Mouse (Mus musculus): ENCODE measurements around the gene Npb. TPM values are rescaled to one million over a fixed set of nuclear protein-coding genes. Genes with fewer than 3 reads are reported as not detected.

Npb gene
- polyA plus RNA-seq, 1 experiment from 2014 or later = 0.98 TPM

DNA sequence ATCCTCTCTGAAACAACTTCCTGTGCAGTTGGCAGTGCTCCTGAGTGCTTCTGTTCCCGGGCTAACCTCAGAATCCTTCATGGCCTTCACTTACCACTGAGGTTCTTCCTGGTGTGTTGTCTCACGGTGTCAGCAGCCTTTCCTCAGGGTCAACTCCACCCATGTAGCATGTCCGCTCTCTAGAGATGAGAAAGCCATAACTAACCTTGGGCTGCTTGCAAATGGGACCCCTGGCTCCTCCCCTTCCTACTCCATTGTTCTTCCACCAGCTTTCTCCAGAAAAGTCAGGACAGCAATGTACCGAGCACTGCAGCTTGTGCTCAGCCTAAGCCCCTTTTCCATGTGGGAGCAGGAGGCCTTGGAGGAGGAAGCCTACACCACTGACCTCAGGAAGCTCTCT lies 1.5 kb upstream of the Npb start:
- no peak for ATAC-seq
- no peak for DNase-seq (ENCODE audit: low spot score)
- Histone ChIP-seq H3K36me3 (ENCODE audit: control insufficient read depth, insufficient read depth, low read length) (peaks cover 73% of the 10 kb centered on the region), H3K27me3 (replicated peaks; ENCODE audit: control insufficient read depth, insufficient read depth, low read length) (0 out of 2 replicates have a peak, but pooled peaks cover 9% of the 10 kb centered on the region), H3K4me1 (ENCODE audit: control insufficient read depth, insufficient read depth, low read length) (peaks cover 4% of the 10 kb centered on the region; the same call in 1 of the 2 replicates), H3K9me3 (replicated peaks; ENCODE audit: control insufficient read depth, low read length) (no peaks in the 10 kb centered on the region), H3K9ac (ENCODE audit: low read length) (no peak overlapping the region), H3K4me3 (ENCODE audit: low read depth, low read length) (no peak overlapping the region), H3K27ac (ENCODE audit: low read depth, low read length) (no peak overlapping the region), H3K4me2 (ENCODE audit: low read length) (no peak overlapping the region)
- WGBS = 77% methylated on average over 4 of the region's 4 CpGs

DNA sequence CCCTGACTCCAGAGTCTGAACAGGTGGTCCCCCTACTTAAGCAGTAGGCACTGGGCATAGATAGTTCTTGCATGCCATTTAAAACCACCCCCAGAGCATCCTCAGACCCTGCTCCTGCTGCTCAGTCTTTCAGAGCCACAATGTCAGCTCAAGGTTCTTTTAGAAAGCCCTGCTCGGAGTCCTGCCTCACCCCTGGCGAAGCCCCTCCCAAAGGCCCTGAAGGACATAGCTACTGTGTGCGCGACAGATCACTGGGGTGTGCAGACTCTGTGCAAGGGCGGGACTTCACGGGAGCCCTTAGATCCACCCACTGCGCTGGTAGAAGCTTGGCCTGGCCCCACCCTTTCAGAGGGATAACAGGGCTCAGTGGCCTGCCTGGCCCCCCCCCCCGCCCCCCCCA lies 973 bp downstream of the Npb start:
- Histone ChIP-seq H3K4me2 (ENCODE audit: low read length) (no peak overlapping the region), H3K4me3 (ENCODE audit: low read depth, low read length) (no peak overlapping the region), H3K27ac (ENCODE audit: low read depth, low read length) (no peak overlapping the region), H3K9ac (ENCODE audit: low read length) (no peak overlapping the region), H3K27me3 (replicated peaks; ENCODE audit: control insufficient read depth, insufficient read depth, low read length) (0 out of 2 replicates have a peak, but pooled peaks cover 9% of the 10 kb centered on the region), H3K4me1 (ENCODE audit: control insufficient read depth, insufficient read depth, low read length) (peaks cover 4% of the 10 kb centered on the region; the same call in 1 of the 2 replicates), H3K9me3 (replicated peaks; ENCODE audit: control insufficient read depth, low read length) (no peaks in the 10 kb centered on the region), H3K36me3 (ENCODE audit: control insufficient read depth, insufficient read depth, low read length) (peaks cover 74% of the 10 kb centered on the region)
- 28% methylated on average over 8 of the region's 8 CpGs for WGBS
- ATAC-seq (no peak), DNase-seq (ENCODE audit: low spot score) (no peak)

DNA sequence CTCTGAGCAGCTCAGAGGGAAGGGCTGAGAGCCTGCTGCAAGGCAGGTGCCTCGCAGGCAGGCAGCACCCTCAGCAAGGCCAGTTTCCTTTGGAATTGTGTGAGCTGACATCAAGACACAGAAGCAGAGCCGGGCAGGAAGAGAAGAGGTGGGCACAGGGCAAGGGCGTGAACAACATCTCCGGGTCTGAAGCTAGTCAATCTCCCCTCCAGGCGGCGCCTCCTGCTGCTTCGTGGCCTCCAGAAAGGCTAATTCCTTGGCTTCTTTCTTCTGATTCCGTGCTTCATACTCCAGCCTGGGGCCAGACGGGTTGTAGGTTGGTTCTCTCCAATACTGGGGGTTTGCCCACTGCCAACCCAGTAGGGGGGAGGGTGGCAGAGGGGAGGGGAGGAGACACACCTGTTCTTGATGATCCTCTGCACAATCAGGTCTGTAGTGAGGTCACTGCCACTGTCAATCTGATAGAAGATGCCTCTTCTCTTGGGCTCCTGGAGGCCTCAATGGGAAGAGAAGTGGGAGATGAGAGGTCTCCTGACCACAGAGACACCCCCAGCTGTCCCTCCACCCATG lies 2.3 kb downstream of the Npb start:
- Histone ChIP-seq H3K4me2 (ENCODE audit: low read length) (no peak overlapping the region), H3K9ac (ENCODE audit: low read length) (no peak overlapping the region), H3K4me3 (ENCODE audit: low read depth, low read length) (no peak overlapping the region), H3K36me3 (ENCODE audit: control insufficient read depth, insufficient read depth, low read length) (peaks cover 66% of the 10 kb centered on the region), H3K9me3 (replicated peaks; ENCODE audit: control insufficient read depth, low read length) (no peaks in the 10 kb centered on the region), H3K4me1 (ENCODE audit: control insufficient read depth, insufficient read depth, low read length) (peaks cover 4% of the 10 kb centered on the region; the same call in 1 of the 2 replicates), H3K27ac (ENCODE audit: low read depth, low read length) (no peak overlapping the region), H3K27me3 (replicated peaks; ENCODE audit: control insufficient read depth, insufficient read depth, low read length) (0 out of 2 replicates have a peak, but pooled peaks cover 9% of the 10 kb centered on the region)
- WGBS = 83% methylated on average over 9 of the region's 9 CpGs
- no peak for ATAC-seq
- DNase-seq (ENCODE audit: low spot score) = no peak

DNA sequence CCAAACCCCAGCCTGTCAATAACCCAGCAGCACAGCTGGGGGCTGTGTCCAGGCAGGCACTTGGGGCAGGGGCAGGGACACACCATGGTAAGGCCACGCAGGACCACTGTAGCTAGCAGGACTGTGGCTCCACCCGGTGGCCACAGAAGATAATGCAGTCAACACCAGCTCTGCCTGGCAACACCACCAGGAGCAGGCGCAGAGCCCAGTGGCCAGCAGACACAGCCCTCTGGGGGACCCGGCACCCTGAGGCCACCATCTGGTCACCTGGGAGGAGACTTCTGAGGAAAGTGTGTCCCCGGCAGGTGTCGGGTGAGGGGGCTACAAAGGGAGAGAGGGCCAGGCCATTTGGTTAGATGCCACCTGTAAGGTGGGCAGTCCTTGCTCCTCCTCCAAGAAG lies 4.5 kb downstream of the Npb start:
- ATAC-seq (no peak), DNase-seq (ENCODE audit: low spot score) (peak; percentile 62)
- WGBS = 44% methylated on average over 6 of the region's 6 CpGs
- Histone ChIP-seq H3K4me2 (ENCODE audit: low read length) (no peak overlapping the region), H3K9me3 (replicated peaks; ENCODE audit: control insufficient read depth, low read length) (no peaks in the 10 kb centered on the region), H3K4me1 (ENCODE audit: control insufficient read depth, insufficient read depth, low read length) (peaks cover 12% of the 10 kb centered on the region), H3K27me3 (replicated peaks; ENCODE audit: control insufficient read depth, insufficient read depth, low read length) (0 out of 2 replicates have a peak, but pooled peaks cover 9% of the 10 kb centered on the region), H3K9ac (ENCODE audit: low read length) (no peak overlapping the region), H3K4me3 (ENCODE audit: low read depth, low read length) (no peak overlapping the region), H3K27ac (ENCODE audit: low read depth, low read length) (no peak overlapping the region), H3K36me3 (ENCODE audit: control insufficient read depth, insufficient read depth, low read length) (peaks cover 50% of the 10 kb centered on the region)

DNA sequence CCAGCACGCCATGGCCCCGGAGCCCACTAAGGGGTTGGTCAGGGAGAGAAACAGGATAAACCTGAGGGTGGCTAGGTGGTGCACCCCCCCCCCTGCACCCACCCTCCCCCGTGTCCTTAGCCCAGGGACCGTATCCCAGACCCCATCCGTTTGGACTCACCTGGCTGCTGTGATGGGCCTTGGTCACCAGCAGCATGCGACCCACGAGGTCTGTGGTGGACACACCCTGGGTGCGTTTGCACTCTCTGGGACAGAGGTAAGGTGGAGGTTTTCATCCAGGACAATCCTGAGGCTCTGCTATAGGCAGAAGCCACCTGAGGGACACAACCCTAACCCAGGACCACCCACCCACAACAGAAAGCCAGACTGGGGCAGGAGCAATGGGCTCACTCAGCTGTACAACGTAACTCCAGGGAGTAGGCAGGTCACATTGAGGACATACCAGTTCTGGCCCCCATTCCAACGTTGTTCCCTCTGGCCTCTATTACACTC lies 5.2 kb downstream of the Npb start:
- no peak overlapping the region for H3K27ac ChIP-seq (ENCODE audit: low read depth, low read length)
- H3K4me2 ChIP-seq (ENCODE audit: low read length) = no peak overlapping the region
- H3K4me3 ChIP-seq (ENCODE audit: low read depth, low read length) = no peak overlapping the region
- no peak overlapping the region for H3K9ac ChIP-seq (ENCODE audit: low read length)
- WGBS = 86% methylated on average over 10 of the region's 10 CpGs
- peaks cover 55% of the 10 kb centered on the region for H3K36me3 ChIP-seq (ENCODE audit: control insufficient read depth, insufficient read depth, low read length)
- H3K4me1 ChIP-seq (ENCODE audit: control insufficient read depth, insufficient read depth, low read length) = peaks cover 9% of the 10 kb centered on the region
- ATAC-seq (no peak), DNase-seq (ENCODE audit: low spot score) (no peak)
- no peaks in the 10 kb centered on the region for H3K9me3 ChIP-seq (replicated peaks; ENCODE audit: control insufficient read depth, low read length)
- 0 out of 2 replicates have a peak, but pooled peaks cover 8% of the 10 kb centered on the region for H3K27me3 ChIP-seq (replicated peaks; ENCODE audit: control insufficient read depth, insufficient read depth, low read length)

DNA sequence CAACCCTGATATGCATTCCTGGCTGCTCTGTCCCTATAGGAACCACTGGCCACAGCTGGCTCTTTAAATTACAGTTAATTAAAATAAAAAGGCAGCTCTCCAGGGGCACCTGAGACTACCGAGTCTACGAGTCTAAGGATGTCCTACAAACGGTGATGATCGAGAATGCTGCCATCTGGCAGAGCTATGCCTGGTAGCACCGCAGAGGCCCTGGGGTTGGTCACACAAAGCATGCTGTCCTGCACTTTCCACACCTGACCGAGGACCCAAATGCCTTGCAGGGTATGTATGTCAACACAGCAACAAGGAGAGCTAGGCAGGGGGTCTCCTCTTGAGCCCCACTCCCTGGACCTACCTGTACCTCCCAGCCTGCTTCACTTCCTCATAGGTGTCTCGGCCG lies 5.7 kb downstream of the Npb start:
- H3K4me3 ChIP-seq (ENCODE audit: low read depth, low read length) = no peak overlapping the region
- H3K4me1 ChIP-seq (ENCODE audit: control insufficient read depth, insufficient read depth, low read length) = peaks cover 8% of the 10 kb centered on the region
- no peak for DNase-seq (ENCODE audit: low spot score)
- 0 out of 2 replicates have a peak, but pooled peaks cover 3% of the 10 kb centered on the region for H3K27me3 ChIP-seq (replicated peaks; ENCODE audit: control insufficient read depth, insufficient read depth, low read length)
- no peak overlapping the region for H3K27ac ChIP-seq (ENCODE audit: low read depth, low read length)
- no peak overlapping the region for H3K9ac ChIP-seq (ENCODE audit: low read length)
- H3K36me3 ChIP-seq (ENCODE audit: control insufficient read depth, insufficient read depth, low read length) = peaks cover 60% of the 10 kb centered on the region
- 86% methylated on average over 8 of the region's 8 CpGs for WGBS
- H3K4me2 ChIP-seq (ENCODE audit: low read length) = no peak overlapping the region
- no peak for ATAC-seq
- H3K9me3 ChIP-seq (replicated peaks; ENCODE audit: control insufficient read depth, low read length) = no peaks in the 10 kb centered on the region

DNA sequence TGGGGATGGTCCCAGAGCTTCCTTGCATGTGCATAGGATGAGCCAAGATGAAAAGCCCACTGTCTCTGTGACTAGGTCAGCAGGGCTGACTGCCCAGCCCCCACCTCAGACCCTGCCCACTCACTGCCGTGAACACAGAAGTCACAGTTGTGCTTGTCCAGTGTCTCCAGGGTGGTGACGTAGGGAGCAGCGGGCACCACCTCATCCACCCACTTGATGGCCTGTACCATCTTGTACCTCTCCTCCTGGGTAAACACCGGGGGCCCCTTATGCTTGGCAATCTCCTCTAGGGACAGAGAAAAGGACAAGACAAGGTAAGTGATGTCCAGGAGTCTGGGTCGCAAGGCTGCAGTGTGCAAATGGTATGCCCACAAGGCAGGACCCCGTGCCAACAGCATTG lies 6.9 kb downstream of the Npb start:
- ATAC-seq = no peak
- H3K36me3 ChIP-seq (ENCODE audit: control insufficient read depth, insufficient read depth, low read length) = peaks cover 62% of the 10 kb centered on the region
- no peak overlapping the region for H3K4me3 ChIP-seq (ENCODE audit: low read depth, low read length)
- no peaks in the 10 kb centered on the region for H3K9me3 ChIP-seq (replicated peaks; ENCODE audit: control insufficient read depth, low read length)
- no peak for DNase-seq (ENCODE audit: low spot score)
- no peak overlapping the region for H3K4me2 ChIP-seq (ENCODE audit: low read length)
- WGBS = 99% methylated on average over 6 of the region's 6 CpGs
- H3K27ac ChIP-seq (ENCODE audit: low read depth, low read length) = no peak overlapping the region
- H3K27me3 ChIP-seq (replicated peaks; ENCODE audit: control insufficient read depth, insufficient read depth, low read length) = no peaks in the 10 kb centered on the region
- H3K9ac ChIP-seq (ENCODE audit: low read length) = no peak overlapping the region
- H3K4me1 ChIP-seq (ENCODE audit: control insufficient read depth, insufficient read depth, low read length) = peaks cover 8% of the 10 kb centered on the region

DNA sequence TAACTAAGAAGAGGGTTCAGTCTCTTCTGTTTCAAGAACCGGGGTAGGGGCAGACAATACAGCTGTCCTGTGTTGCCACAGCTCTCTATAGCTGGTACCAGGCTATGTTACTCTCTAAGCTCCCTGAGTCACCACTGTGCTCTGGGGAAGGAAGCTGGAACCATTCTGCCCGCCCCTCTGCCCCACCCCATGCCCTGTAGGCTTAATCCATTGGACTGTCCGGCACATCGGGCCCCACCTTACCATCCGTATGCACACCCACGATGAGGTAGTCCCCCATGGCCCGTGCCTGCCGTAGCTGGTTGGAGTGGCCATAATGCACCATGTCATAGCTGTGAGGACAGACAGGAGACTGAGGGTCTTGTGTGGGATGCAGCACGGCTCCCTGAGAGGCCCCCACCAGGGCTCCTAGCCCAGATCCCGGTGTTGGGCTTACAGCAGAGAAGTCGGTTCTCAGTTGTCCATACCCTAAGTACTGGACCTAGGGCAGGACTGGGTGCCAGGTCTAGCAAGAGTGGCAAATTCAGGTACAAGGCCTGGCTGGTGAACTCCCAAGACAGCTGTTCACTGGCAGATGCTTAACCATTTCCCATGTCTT lies 7.4 kb downstream of the Npb start:
- Histone ChIP-seq H3K4me3 (ENCODE audit: low read depth, low read length) (no peak overlapping the region), H3K27me3 (replicated peaks; ENCODE audit: control insufficient read depth, insufficient read depth, low read length) (no peaks in the 10 kb centered on the region), H3K4me2 (ENCODE audit: low read length) (no peak overlapping the region), H3K36me3 (ENCODE audit: control insufficient read depth, insufficient read depth, low read length) (peaks cover 62% of the 10 kb centered on the region), H3K27ac (ENCODE audit: low read depth, low read length) (no peak overlapping the region), H3K9ac (ENCODE audit: low read length) (peak overlapping the region; percentile 7; the same call in 1 of the 2 replicates), H3K4me1 (ENCODE audit: control insufficient read depth, insufficient read depth, low read length) (peaks cover 8% of the 10 kb centered on the region), H3K9me3 (replicated peaks; ENCODE audit: control insufficient read depth, low read length) (no peaks in the 10 kb centered on the region)
- 93% methylated on average over 11 of the region's 11 CpGs for WGBS
- ATAC-seq (no peak), DNase-seq (ENCODE audit: low spot score) (no peak)
